Mouse (Mus musculus) embryonic fibroblast, embryonic 13.5 days (primary cell): ENCODE measurements around the gene Zfp383. TPM values are rescaled to one million over a fixed set of nuclear protein-coding genes. Genes with fewer than 3 reads are reported as not detected.

Experiments
- polyA plus RNA-seq: library from polyadenylated mRNA; stranded (reverse); fragments of >200 nt; gene quantifications from 2 replicates; pipeline ENCODE4 v1.2.4, GENCODE M21; 2011; ENCODE audit warnings: low read depth; ENCODE audit not compliant: missing spikeins, insufficient read length

The Zfp383 gene
- polyA plus RNA-seq, 1 experiment: 11.6 TPM

Other genes with a start within 250 kb of the Zfp383 start
- not detected in 2 replicates for gene Catsperg2, start 181.2 kb upstream of the Zfp383 start, polyA plus RNA-seq
- gene Zfp84, start 139.7 kb upstream of the Zfp383 start, polyA plus RNA-seq: 10.3 and 13.3 TPM in 2 replicates
- gene Zfp30, start 124.2 kb upstream of the Zfp383 start, polyA plus RNA-seq: 3.7 and 4.4 TPM in 2 replicates
- 12.0 and 14.3 TPM in 2 replicates for gene Zfp790, start 92.1 kb upstream of the Zfp383 start, polyA plus RNA-seq
- 3.9 and 5.2 TPM in 2 replicates for gene Zfp940, start 54.6 kb upstream of the Zfp383 start, polyA plus RNA-seq
- gene Zfp420, start 48.2 kb upstream of the Zfp383 start, polyA plus RNA-seq: 5.8 and 7.3 TPM in 2 replicates
- gene Zfp27, start 1.7 kb upstream of the Zfp383 start, polyA plus RNA-seq: 11.0 and 12.5 TPM in 2 replicates
- 8.0 and 11.9 TPM in 2 replicates for gene Zfp74, start 45.9 kb downstream of the Zfp383 start, polyA plus RNA-seq
- 17.4 and 21.7 TPM in 2 replicates for gene Zfp568, start 75.7 kb downstream of the Zfp383 start, polyA plus RNA-seq
- gene Zfp14, start 143.2 kb downstream of the Zfp383 start, polyA plus RNA-seq: 3.1 and 3.6 TPM in 2 replicates
- 1.8 and 2.8 TPM in 2 replicates for gene Zfp82, start 164.7 kb downstream of the Zfp383 start, polyA plus RNA-seq
- gene Gm26920, start 182.2 kb downstream of the Zfp383 start, polyA plus RNA-seq: 2.3 and 2.7 TPM in 2 replicates
- 2.7 and 4.8 TPM in 2 replicates for gene Zfp566, start 182.3 kb downstream of the Zfp383 start, polyA plus RNA-seq
- 95.0 and 119 TPM in 2 replicates for gene Zfp260, start 186.6 kb downstream of the Zfp383 start, polyA plus RNA-seq
- gene Zfp382, start 213.7 kb downstream of the Zfp383 start, polyA plus RNA-seq: 8.4 and 9.4 TPM in 2 replicates